Mouse (Mus musculus): ENCODE measurements around the gene Clcn7. TPM values are rescaled to one million over a fixed set of nuclear protein-coding genes. Genes with fewer than 3 reads are reported as not detected.
A peak's percentile ranks its signal among the peaks of the same experiment; 100 is the strongest.
"Not testable (repeated sequence)": the region's sequence is repeated elsewhere in the genome, so short reads cannot be mapped to it uniquely, and the experiment has no call there.

The Clcn7 gene
- polyA plus RNA-seq, 1 experiment from 2014 or later: 36.3 TPM

DNA sequence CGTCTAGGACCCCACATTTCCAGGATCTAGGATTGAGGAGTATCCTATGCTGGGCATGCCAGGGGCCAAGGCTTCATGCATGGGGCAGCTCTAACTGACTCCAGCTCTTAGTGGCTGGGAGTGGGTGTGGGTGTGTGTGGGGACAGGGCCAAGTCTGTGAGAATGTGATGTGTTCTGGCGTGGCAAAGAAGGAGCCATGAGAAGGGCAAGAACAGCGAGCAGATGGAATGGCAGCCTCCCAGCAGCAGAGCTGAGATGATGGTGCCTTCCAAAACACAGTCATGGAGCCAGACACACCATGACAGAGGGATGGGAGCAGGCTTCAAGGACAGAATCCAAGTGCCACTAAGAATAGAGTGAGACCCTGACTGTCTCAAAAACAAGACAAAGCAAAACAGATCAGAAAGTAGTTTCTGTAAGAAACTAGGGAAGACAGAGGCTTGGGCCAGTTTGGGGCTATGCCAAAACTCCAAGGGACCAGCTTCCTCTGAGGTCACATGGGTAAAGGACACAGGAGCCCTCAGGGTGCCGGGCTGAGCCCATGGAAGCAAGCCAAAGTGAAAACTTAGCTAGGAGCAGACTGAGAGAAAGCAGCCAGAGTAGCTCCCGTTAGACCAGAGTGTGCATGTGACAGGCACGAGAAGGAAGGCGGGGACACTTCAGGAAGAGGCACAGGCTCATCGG lies 21.3 kb upstream of the Clcn7 start:
- H3K27me3 ChIP-seq (replicated peaks): no peaks in the 10 kb centered on the region
- no peak for ATAC-seq (replicated peaks)
- H3K4me1 ChIP-seq: peaks cover 24% of the 10 kb centered on the region
- no peak overlapping the region for H3K9ac ChIP-seq
- H3K4me3 ChIP-seq: no peak overlapping the region
- H3K36me3 ChIP-seq (replicated peaks): peaks cover 19% of the 10 kb centered on the region; the same call in 1 of the 2 replicates
- no peak overlapping the region for H3K4me2 ChIP-seq
- no peak overlapping the region for H3K27ac ChIP-seq
- no peaks in the 10 kb centered on the region for H3K9me3 ChIP-seq
- WGBS: 89% methylated on average over 8 of the region's 8 CpGs

DNA sequence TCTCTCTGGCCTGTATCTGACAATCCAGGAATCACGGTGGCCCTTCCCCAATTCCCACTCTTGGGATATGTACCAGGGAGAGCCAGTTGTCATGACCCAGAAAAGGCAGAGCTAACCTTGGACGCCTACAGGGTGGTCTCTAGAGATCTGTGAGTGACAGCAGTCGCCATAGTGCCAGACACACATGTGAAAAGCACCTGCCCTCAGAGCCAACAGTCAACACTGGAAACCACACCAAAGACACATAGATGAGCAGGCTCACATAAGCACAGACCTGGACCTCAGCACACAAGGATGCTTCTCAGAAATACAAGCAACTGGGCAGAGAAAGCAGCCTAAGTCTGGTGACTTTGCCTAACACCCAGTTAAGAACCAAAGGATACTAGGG lies 20.8 kb upstream of the Clcn7 start:
- no peak for ATAC-seq (replicated peaks)
- Histone ChIP-seq H3K4me2 (no peak overlapping the region), H3K4me1 (peaks cover 24% of the 10 kb centered on the region), H3K9ac (no peak overlapping the region), H3K27ac (no peak overlapping the region), H3K4me3 (no peak overlapping the region), H3K27me3 (replicated peaks) (no peaks in the 10 kb centered on the region), H3K36me3 (replicated peaks) (peaks cover 16% of the 10 kb centered on the region; the same call in 1 of the 2 replicates), H3K9me3 (no peaks in the 10 kb centered on the region)
- WGBS: 88% methylated on average over 3 of the region's 3 CpGs

DNA sequence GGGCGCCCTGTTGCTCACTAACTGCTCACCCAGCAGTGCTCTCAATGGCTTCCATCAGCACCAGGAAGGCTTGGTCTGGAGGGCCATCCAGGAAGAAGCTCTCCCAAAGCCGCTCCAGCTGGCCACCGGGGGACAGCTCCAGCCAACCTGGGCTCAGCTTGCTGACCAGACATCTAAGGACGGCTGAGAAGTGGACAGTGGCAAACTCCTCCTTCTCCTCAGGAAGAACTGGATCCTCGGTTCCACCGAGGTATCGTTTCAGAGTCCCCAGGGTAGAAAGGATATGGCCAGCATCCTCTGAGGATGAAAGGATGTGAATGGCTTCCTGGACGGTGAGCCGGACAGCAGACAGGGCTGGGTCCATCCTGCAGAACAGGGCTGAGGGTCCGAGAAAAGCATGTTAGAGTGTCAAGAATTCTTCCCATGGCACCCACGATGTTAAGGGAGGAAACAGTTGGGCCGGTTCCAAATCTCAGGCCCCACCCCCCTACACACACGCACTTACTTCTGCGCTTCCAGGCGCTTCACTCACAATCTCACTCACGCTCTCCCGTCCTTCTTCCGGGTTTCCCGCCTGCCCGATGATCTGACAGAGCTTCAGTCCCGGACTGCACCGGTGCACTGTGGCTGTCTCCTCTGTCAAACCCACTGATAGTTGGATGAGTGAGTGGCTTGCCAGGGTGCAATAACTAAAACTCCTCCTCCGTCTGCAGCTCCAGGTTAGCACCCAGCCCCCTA lies 18.1 kb upstream of the Clcn7 start:
- 12% methylated on average over 23 of the region's 23 CpGs for WGBS
- Histone ChIP-seq H3K36me3 (replicated peaks) (0 out of 2 replicates have a peak, but pooled peaks cover 5% of the 10 kb centered on the region), H3K4me2 (peak overlapping the region; percentile 98), H3K4me1 (peaks cover 24% of the 10 kb centered on the region), H3K4me3 (peak overlapping the region; percentile 65), H3K9ac (peak overlapping the region; percentile 66), H3K27me3 (replicated peaks) (no peaks in the 10 kb centered on the region), H3K27ac (peak overlapping the region; percentile 91), H3K9me3 (no peaks in the 10 kb centered on the region)
- ATAC-seq (replicated peaks): peak; percentile 76

DNA sequence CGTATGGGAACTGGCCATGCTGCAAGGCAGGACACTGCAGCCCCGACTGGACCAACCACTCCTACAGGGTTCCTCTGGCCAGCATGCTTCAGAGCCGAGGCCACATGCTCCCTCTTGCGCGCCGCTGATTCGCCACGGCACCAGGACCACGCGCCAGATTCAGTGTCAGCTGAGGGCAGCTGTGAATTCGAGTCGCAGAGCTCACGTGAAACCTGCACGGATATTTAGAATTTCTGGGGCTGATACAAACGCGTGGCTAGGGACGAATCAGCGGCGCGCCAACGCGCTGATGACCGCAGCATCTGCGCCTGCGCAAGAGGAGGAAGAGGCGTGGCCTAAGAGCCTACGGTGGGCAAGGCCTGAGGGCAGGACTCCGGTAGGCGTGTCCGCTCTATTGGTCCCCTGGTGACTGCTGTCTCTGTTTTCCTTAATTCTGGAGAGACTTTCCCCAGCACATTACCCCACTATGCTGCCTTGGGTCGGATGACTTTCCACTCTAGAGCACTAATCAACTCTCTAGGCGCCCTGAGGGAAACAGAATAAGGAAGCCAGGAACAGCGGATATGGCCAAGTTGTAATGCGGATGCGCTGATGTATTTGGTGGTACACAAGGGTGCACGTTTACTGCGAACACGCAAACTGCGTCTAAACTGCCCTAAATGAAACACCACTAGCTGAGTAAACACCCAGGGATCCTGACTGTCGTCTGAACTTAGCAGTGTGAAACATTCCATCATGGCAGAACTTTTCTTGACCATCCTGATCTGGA lies 17.3 kb upstream of the Clcn7 start, which contains the start of gene Telo2:
Gene Telo2 (minus strand): TSS at position 304 of the 769 bp plus-strand sequence.
- Histone ChIP-seq H3K4me2 (peak within 1 kb of the TSS; percentile 98), H3K4me1 (peaks cover 24% of the 10 kb centered on the region), H3K27me3 (replicated peaks) (no peaks in the 10 kb centered on the region), H3K9me3 (no peaks in the 10 kb centered on the region), H3K9ac (peak within 1 kb of the TSS; percentile 66), H3K36me3 (replicated peaks) (no peaks in the 10 kb centered on the region), H3K27ac (peak within 1 kb of the TSS; percentile 91), H3K4me3 (peak within 1 kb of the TSS; percentile 65)
- ATAC-seq (replicated peaks): peak; percentile 94
- 4% methylated on average over 40 of the region's 40 CpGs for WGBS

DNA sequence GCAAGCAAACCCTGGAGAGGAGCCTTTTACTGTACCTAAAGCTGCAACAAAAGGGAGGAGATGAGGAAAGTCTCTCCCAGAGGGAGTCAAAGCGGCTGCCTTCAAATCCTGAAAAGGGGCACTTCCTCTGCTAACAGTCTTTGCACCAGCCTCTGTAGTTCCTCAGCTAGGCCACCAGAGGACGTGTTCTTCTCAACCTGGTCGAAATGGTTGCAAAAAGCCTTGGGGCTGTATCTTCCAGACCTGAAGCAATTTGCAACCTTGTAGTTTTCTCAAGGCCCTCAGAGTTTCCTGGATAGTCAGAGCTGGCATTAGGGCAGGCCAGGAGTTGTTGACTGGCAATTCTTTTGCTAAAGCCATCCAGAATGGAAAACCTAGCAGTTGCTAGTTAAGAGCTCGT lies 15.9 kb upstream of the Clcn7 start:
- 27% methylated on average over 4 of the region's 4 CpGs for WGBS
- ATAC-seq (replicated peaks): no peak
- no peak overlapping the region for H3K4me2 ChIP-seq

DNA sequence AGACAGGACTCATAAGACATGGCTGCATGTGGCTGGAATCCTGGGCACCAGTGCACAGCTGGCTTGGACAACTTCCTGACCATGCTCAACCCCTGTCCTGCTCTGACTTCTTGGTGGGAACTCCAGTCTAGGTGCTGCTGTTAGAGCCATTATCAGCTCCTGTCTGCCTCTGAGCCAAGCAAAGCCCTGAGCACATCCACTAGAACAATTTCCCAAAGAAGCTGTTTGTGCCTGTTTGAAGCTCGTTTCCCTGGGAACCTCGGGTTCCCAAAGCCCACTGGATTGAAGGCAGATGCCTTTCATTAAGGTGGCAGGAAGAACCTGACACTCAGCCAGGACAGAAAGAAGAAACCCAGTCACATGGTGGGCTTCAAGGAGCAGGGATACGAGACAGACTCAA lies 12.8 kb upstream of the Clcn7 start, which contains the start of gene Ptx4:
Gene Ptx4 (plus strand): TSS at position 355 of the 400 bp plus-strand sequence.
- WGBS: 51% methylated on average over 3 of the region's 3 CpGs
- ATAC-seq (replicated peaks): no peak

More for the DNA sequence above, 15.9 kb upstream of the Clcn7 start:
- Histone ChIP-seq H3K9ac (no peak overlapping the region), H3K4me1 (peaks cover 24% of the 10 kb centered on the region), H3K4me3 (no peak overlapping the region), H3K27me3 (replicated peaks) (no peaks in the 10 kb centered on the region), H3K27ac (no peak overlapping the region), H3K9me3 (no peaks in the 10 kb centered on the region), H3K36me3 (replicated peaks) (no peaks in the 10 kb centered on the region)

DNA sequence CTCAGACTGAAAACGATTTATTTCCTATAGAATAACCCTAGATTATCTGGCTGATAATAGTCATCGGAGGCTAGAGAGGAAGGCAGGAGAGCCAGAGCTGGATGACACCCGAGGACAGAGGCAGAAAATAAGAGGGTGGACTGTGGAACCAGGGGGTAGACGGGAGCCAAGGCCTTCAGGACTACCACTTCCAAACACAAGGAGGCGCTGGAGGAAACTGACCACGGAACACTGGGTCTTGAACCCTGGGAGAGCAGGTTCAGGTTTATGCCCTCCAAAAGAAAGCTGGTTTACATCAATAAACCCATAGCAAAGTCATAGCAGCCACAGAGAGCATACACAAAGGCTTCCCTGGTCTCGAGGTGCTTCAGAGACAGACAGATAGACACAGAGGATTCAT lies 9.2 kb upstream of the Clcn7 start:
- Histone ChIP-seq H3K4me3 (no peak overlapping the region), H3K36me3 (replicated peaks) (no peaks in the 10 kb centered on the region), H3K27ac (no peak overlapping the region), H3K4me2 (no peak overlapping the region), H3K9ac (no peak overlapping the region), H3K9me3 (no peaks in the 10 kb centered on the region), H3K27me3 (replicated peaks) (no peaks in the 10 kb centered on the region), H3K4me1 (no peaks in the 10 kb centered on the region)
- 28% methylated on average over 7 of the region's 7 CpGs for WGBS
- ATAC-seq (replicated peaks): no peak

More for the DNA sequence above, 12.8 kb upstream of the Clcn7 start, which contains the start of gene Ptx4:
- no peak within 1 kb of the TSS for H3K9ac ChIP-seq
- H3K4me3 ChIP-seq: no peak within 1 kb of the TSS
- H3K27ac ChIP-seq: no peak within 1 kb of the TSS
- no peak within 1 kb of the TSS for H3K4me2 ChIP-seq
- no peaks in the 10 kb centered on the region for H3K27me3 ChIP-seq (replicated peaks)
- H3K9me3 ChIP-seq: no peaks in the 10 kb centered on the region
- H3K36me3 ChIP-seq (replicated peaks): no peaks in the 10 kb centered on the region
- H3K4me1 ChIP-seq: peaks cover 6% of the 10 kb centered on the region

DNA sequence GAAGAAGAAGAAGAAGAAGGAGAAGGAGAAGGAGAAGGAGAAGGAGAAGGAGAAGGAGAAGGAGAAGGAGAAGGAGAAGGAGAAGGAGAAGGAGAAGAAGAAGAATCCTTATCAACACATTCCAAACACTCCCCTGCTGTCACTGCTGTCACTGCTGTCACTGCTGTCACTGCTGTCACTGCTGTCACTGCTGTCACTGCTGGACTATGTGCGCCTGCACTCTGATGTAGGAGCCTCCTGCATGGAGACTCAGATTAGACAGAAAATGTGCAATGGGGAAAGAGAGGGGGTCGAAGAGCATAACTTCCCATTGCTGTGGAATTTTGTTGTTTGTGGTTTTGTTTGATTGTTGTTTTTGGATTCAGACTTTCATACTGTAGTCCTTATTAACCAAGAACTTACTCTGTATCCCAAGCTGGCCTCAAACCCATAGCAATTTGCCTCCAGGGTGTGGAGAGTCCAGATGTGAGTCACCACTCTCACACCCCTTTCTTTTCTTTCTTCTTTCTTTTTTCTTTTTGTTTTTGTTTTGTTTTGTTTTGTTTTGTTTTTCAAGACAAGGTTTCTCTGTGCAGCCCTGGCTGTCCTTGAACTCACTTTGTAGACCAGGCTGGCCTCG lies 7.6 kb upstream of the Clcn7 start:
- ATAC-seq (replicated peaks); H3K9ac ChIP-seq; H3K4me1 ChIP-seq; H3K27me3 ChIP-seq (replicated peaks); H3K27ac ChIP-seq; H3K36me3 ChIP-seq (replicated peaks); H3K4me2 ChIP-seq; H3K4me3 ChIP-seq; H3K9me3 ChIP-seq: not testable (repeated sequence)
- WGBS: 74% methylated on average over 3 of the region's 3 CpGs

DNA sequence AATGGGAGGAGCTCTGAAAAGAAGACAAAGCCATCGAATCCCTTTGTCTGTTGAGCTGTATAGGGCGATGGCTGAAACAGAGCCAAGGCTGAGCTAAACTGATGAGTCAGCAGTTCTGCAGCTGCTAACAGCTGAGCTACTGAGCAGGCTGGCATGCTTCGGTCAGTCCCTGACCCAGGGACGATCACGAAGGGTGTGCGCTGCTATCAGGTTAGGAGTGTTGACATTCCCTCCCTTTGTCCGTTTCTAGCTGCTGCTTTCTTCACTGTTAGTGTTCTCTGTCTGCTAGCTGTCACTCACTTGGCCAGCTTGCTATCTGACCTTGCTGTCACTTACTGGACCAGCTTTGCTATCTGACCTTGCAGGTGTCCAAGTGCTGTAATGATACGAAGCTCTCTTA lies 6.1 kb upstream of the Clcn7 start:
- Histone ChIP-seq H3K27me3 (replicated peaks) (no peaks in the 10 kb centered on the region), H3K36me3 (replicated peaks) (no peaks in the 10 kb centered on the region), H3K9ac (no peak overlapping the region), H3K27ac (no peak overlapping the region), H3K4me1 (no peaks in the 10 kb centered on the region), H3K9me3 (no peaks in the 10 kb centered on the region), H3K4me2 (no peak overlapping the region), H3K4me3 (no peak overlapping the region)
- no peak for ATAC-seq (replicated peaks)
- 64% methylated on average over 8 of the region's 8 CpGs for WGBS

DNA sequence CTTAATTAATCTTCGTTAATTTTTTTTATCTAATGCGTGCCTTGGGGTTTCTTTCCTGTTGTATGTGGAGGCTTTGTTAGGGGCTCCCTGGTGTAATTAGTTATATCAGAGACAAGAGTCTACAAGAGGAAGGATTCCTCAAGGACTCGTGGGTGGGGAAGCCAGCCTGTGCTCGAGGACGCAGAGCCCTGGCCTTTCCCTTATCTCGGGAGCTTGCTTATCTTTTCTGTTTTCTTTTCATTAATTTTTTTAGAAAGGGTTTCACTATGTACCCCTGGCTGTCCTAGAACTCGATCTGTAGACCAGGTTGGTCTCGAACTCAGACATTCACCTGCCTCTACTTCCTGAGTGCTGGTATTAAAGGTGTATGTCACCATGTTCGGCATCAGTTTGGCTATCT lies 5.5 kb upstream of the Clcn7 start:
- Histone ChIP-seq H3K9me3 (no peaks in the 10 kb centered on the region), H3K36me3 (replicated peaks) (no peaks in the 10 kb centered on the region), H3K27ac (no peak overlapping the region), H3K9ac (no peak overlapping the region), H3K4me2 (no peak overlapping the region), H3K4me3 (no peak overlapping the region), H3K4me1 (no peaks in the 10 kb centered on the region), H3K27me3 (replicated peaks) (no peaks in the 10 kb centered on the region)
- ATAC-seq (replicated peaks): no peak
- WGBS: 82% methylated on average over 9 of the region's 9 CpGs

DNA sequence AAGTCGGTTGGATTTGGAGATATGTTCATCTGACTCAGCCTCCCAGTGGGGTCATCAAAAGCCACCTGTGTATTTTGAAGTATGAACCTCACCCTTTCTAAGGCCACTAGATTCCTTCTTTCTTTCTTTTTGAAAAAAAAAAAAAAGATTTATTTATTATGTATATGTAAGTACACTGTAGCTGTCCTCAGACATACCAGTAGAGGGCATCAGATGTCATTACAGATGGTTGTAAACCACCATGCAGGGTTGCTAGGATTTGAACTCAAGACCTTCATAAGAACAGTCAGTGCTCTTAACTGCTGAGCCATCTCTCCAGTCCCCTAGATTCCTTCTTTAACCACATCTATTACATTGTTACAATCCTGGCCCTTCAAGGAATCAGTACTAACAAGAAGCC lies 3.1 kb upstream of the Clcn7 start:
- H3K9ac ChIP-seq: no peak overlapping the region
- H3K9me3 ChIP-seq: no peaks in the 10 kb centered on the region
- no peaks in the 10 kb centered on the region for H3K36me3 ChIP-seq (replicated peaks)
- H3K4me1 ChIP-seq: peaks cover 15% of the 10 kb centered on the region
- WGBS: 90% methylated on average over 1 of the region's 1 CpGs
- no peak overlapping the region for H3K4me2 ChIP-seq
- no peak overlapping the region for H3K4me3 ChIP-seq
- no peak overlapping the region for H3K27ac ChIP-seq
- no peak for ATAC-seq (replicated peaks)
- no peaks in the 10 kb centered on the region for H3K27me3 ChIP-seq (replicated peaks)

DNA sequence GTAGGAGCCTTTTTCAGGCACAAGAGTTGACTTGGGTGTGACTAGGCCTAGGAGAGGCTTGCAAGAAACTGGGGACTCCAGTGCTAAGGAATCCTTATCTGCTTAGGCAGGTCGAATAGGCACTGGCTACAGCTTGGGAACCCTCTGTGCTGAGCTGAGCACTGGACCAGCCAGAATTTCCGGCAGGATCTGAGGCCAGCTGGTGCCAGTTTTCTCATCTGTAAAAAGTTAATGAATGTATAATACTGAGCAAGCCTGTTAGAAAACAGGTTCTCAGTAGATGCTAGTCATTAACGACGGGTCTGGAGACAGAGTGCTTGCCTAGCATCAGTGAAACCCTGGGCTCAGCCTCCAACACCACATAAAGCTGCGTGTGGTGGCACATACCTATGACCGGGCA lies 2.4 kb downstream of the Clcn7 start:
- Histone ChIP-seq H3K36me3 (replicated peaks) (no peaks in the 10 kb centered on the region), H3K9ac (no peak overlapping the region), H3K4me3 (no peak overlapping the region), H3K9me3 (no peaks in the 10 kb centered on the region), H3K27ac (no peak overlapping the region), H3K27me3 (replicated peaks) (no peaks in the 10 kb centered on the region), H3K4me1 (peaks cover 15% of the 10 kb centered on the region), H3K4me2 (no peak overlapping the region)
- 90% methylated on average over 6 of the region's 6 CpGs for WGBS
- no peak for ATAC-seq (replicated peaks)

Data from midbrain, embryonic 15.5 days (tissue).